Mouse (Mus musculus): ENCODE measurements around the gene Fchsd2. TPM values are rescaled to one million over a fixed set of nuclear protein-coding genes. Genes with fewer than 3 reads are reported as not detected.
"Not testable (repeated sequence)": the region's sequence is repeated elsewhere in the genome, so short reads cannot be mapped to it uniquely, and the experiment has no call there.

The Fchsd2 gene
- total RNA-seq, 2 experiments from 2014 or later = 62.2 to 66.4 TPM

DNA sequence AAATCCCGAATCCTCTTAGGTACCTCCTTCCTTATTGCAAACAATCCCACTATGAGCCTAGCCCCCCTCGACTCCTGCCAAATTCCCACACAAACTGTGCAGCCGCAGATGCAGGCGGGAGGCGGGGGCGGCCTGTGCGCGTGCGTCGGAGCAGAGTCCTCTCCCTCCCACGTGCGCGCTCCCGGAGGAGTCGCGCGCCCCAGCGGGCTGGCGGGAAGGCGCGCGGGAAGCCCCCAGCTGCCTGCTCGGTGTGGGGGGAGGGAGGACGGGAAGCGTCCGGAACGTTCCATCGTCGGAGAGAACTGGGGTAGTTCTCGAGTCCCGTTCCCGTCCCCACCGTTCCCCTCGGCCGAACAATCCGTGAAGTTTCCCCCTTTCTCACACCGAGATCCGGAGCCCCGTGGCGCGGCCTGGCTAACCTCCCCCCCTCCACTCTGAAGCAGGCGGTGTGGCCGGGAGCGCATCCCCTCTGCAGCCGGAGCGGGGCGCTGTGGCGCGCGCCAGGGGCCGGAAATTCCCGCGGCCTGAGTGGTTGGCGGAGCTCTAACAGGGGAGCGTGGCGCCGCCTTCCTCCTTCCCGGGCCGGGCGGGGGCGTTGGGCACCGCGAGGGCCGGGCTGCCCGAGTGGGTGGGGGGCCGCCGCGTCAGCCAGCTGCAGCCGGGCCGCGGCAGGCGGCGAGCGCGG, 15.4 kb downstream of the Fchsd2 start:
- intact Hi-C loops (cut with DNase I) = loop anchor here (5.0 kb wide), 1 partner anchor 124 kb away; no protein-coding TSS in a partner anchor
- peak; percentile 96 to 98 for DNase-seq (ENCODE audit: extremely low spot score in 1 of 2, low spot score in 2 of 2)

DNA sequence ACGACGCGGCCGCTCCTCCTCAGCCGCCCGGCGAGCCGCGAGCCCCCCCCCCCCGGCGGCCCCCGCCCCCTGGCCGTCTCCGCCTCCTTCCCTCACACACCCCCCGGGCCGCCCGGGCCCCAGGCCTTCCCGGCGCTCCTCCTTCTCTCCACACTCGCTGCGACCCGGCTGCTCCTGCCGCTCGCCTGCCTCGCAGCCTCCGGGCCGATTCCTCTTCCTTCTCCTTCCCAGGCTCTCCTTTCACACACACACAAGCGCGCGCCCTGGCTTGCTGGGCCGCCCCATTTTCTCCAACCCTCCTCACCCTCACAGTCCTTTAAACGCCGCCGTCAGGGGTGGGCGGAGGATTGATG, 16.0 kb downstream of the Fchsd2 start:
- intact Hi-C loops (cut with DNase I) = loop anchor here (5.0 kb wide), 1 partner anchor 124 kb away; no protein-coding TSS in a partner anchor
- peak in 1 of 2 experiments; percentile 68 for DNase-seq (ENCODE audit: extremely low spot score in 1 of 2, low spot score in 2 of 2)

DNA sequence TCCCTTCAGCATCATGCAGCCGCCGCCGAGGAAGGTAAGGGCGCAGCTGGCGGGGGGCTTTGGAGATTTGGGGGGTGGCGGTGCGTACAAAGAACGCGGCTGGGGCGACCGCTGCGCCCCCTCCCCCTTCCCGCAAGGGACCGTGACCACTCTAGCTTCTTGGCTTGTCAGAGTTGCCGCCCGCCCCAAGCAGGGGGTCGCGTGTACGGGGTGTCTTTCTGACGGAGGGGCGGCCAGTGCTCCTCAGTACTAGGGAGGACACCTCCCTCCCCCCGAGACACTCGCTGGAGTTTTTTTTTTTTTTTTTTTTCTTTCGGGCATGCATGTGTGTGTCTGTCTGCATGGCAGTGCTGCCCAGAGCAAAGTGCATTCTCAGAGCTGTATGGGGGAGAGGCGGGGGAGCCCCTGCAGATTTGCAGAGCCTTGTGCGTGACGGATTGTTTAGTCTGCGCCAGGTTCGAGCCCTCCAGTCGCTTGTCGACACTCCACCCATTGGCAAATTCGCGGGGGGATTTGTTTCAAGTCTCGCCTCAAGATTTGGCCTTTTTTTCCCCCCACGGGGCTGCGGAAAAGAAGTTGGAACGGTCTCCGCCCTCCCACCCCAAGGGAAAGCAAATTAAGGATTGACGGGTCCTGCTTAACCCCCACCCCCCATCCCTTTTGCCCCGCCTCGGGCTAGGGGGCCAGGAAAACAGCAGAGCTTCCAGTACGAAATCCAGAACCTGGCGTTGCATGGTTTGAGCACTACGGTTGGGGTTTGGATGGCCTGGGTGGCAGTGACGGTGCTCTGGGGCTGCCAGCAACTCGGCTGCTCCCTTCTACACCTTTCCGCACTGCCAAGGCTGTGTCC, 16.6 kb downstream of the Fchsd2 start:
- intact Hi-C loops (cut with DNase I) = loop anchor here (5.0 kb wide), 1 partner anchor 123 kb away; no protein-coding TSS in a partner anchor
- peak in 1 of 2 experiments; percentile 57 for DNase-seq (ENCODE audit: extremely low spot score in 1 of 2, low spot score in 2 of 2)

DNA sequence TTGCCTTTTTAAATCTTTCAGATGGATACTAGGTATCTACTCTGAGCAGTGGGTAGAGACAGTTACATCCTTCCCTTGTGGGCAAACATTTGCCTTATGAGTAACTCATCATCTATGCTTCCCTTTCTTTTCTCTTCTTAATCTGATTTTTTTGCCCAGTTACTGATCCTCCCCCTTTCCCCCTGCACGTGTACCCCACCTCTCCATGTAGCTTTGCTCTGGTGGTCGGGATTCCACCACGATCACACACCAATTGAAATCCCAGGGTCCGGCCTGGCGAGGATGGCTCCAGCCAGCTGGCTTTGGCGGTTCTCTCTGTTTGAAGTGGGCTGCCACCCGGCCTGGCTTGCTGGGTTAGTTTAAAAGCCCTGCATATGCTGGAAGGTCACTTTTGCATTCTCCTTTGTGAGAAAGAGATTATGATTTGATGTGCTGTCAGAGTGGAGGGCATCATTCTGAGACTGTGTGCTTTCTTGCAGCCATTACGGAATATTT, 17.2 kb downstream of the Fchsd2 start:
- no peak for DNase-seq (ENCODE audit: extremely low spot score in 1 of 2, low spot score in 2 of 2)
- intact Hi-C loops (cut with DNase I) = loop anchor here (5.0 kb wide), 1 partner anchor 122 kb away; no protein-coding TSS in a partner anchor

DNA sequence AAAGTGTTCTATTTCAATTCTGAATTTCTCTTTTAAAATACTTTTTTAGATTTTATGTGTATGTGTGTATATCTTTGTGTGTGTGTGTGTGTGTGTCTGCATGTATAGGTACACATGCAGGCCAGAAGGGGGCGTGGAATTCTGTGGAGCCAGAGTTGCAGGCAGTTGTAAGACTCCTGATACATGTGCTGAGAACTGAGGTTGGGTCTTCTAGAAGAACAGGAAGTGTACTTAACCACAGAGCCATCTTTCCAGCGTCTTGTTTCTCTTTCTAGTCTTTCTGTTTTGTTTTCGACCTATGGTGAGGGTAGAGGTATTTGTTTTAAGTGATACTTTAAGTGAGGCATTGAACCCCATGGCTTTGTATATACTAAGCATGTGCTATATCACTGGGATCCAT, 20.7 kb downstream of the Fchsd2 start:
- intact Hi-C loops (cut with DNase I) = no loop called here
- no peak for DNase-seq (ENCODE audit: extremely low spot score in 1 of 2, low spot score in 2 of 2)

DNA sequence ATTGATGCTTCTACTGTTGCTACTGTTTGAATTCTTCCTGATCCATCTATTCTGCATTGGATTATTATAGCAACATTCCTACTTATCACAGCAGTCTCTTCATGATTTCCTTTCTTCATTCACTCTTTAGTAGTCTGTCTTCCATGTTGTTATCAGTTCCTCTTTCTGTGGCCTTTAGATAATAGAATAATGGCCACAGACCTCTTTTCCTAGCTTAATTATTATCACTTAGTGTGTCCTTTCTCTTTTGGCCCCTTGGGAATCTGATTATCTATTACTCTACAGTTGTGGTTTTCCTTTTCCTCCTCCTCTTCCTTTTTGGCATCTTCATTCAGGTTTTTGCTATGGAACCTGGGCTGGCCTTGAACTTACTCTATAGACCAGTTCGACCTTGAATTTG, 21.7 kb downstream of the Fchsd2 start:
- intact Hi-C loops (cut with DNase I) = no loop called here

DNA sequence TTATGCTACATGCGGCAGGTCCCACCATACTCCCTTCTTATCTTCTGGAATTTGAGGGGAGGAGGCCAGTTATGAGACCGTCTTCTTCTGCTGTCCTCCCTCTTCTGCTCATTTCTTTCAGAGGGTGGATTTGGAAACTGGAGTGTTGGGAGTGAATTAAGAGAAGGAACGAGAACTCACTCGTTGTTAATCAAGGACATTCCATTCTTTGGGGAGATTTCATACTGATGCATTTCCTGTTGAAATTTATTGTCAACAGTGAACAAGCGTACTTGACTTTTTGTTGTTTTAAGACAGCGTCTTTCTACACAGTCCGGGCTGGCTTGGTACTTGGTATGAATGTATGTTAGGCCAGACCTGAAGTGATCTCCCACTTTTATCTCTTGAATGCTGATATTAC, 26.7 kb downstream of the Fchsd2 start:
- intact Hi-C loops (cut with DNase I) = no loop called here
- no peak for DNase-seq (ENCODE audit: extremely low spot score in 1 of 2, low spot score in 2 of 2)

More for the DNA sequence above, 21.7 kb downstream of the Fchsd2 start:
- no peak for DNase-seq (ENCODE audit: extremely low spot score in 1 of 2, low spot score in 2 of 2)

DNA sequence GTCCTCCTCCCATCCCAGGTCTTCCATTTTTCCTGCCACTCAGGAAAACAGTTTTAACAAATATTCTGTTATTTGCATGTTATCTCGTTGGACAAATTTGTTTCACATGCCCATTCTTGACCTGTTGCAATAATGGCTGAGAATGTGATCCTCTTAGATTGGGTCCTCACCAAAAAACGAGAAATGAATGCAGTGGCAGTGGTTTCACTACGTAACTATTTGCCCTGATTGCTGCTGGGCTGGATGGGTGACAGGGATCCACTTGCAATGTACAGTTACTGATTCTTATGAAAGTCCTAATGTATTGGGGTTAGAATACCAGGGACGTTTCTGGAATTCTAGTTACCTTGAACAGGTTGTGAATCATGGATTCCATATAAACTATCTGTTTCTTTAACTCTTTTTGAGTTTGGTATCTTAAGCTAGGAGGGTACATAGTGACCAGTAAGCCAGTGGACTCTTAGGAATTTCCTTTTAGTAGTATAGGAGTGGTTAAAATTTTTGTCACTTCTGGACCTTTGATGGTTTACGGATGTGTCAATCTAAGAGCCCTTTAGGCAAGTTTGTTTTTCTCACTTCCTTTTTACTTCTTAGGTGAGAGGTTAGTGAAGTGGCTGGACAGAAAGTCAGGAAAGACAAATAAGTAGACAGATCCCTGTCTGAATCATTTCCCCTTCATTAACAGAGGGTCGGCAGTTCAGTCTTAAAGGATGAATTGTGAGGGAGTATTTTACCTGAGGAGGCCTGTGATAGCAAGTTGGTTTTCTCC, 31.1 kb downstream of the Fchsd2 start:
- intact Hi-C loops (cut with DNase I) = no loop called here
- DNase-seq (ENCODE audit: extremely low spot score in 1 of 2, low spot score in 2 of 2) = no peak

DNA sequence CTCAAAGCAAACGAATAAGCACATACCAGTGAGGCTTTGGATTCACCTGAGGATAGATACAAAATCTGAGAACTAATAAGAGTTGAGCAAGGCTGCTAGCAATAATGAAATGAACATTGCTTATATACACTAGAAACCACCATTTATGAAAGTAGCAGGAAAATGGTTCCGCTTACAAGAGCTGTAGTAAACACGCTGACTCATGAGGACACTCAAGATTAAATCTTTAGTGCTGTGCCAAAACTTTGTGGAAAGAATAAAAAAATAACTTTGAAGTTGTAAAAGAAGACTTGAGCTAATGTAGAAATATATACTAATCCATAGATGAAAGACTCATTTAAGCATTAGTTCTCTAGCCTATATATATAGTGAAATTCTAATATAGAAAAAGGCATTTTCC, 35.1 kb downstream of the Fchsd2 start:
- no peak for DNase-seq (ENCODE audit: extremely low spot score in 1 of 2, low spot score in 2 of 2)
- intact Hi-C loops (cut with DNase I) = no loop called here

DNA sequence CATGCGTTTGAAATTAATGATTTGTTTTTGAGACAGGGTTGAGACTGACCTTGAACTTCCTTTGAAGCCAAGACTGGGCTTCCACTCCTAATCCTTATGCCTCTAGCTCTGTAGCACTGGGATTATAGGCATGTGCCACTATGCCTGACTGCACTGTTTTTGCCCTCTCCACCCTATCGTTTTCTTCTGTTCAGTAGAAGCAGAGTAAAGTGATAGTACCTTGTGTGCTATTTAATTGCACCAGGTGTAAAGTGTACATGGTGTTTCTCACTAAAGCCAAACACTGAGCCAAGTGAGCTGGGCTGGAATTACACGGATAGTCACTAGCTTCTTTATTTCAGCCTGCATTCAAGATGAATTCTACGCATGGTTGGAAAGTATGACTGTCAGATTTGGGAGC, 35.9 kb downstream of the Fchsd2 start:
- no peak for DNase-seq (ENCODE audit: extremely low spot score in 1 of 2, low spot score in 2 of 2)
- intact Hi-C loops (cut with DNase I) = no loop called here

DNA sequence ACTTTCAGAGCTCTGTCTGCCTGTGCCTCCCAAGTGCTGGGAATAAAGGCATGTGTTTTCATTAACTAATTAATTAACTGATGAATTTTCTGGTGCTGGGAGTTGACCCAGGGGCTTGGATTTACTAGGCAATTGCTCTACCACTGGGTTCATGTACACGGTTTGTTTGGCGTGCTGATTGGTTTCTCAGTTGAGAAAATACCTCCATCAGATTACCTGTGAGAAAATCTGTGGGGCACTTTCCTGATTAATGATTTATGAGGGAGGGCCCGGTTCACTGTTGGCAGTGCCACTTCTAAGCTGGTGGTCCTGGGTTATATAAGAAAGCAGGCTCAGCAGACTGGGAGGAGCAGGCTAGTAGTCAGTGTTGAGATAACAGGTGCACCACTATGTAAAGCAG, 38.0 kb downstream of the Fchsd2 start:
- no peak for DNase-seq (ENCODE audit: extremely low spot score in 1 of 2, low spot score in 2 of 2)
- intact Hi-C loops (cut with DNase I) = no loop called here

DNA sequence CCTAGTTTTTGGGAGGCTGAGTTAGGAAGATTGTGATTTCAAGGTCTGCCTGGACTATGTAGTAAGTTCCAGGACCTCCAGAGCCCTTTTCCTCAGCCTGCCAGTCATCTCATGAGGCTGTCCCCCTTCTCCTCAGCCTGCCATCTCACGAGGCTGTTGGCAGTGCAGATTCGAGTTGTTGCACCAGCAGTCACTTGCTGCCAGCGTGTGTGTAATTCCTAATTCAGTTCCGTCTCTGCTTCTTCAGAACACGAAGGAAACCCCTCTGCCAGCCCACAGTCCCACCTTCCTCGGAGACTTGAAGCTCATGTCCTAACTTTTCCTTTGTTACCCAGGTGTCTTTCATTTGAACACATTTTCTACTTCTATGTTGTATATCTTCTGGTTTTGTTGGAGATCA, 38.6 kb downstream of the Fchsd2 start:
- intact Hi-C loops (cut with DNase I) = no loop called here
- no peak for DNase-seq (ENCODE audit: extremely low spot score in 1 of 2, low spot score in 2 of 2)

DNA sequence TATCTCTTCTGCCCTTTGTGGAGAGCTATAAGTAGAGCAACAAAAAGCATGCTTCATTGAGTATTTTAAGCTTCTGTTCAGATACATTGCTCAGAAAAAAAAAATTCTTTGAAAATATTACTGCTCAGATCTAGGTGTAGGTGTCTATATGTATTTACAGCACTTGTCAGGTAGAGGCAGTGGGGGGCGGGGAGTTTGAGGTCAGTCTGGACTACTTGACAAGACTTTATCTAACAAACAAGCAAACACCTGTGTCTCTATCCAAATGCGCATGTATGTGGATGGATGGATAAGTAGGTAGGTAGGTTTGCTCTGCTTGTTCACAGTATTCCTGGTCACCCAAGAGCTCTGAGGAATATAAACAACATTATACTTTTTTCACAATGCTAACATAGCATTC, 40.9 kb downstream of the Fchsd2 start:
- intact Hi-C loops (cut with DNase I) = no loop called here
- DNase-seq (ENCODE audit: extremely low spot score in 1 of 2, low spot score in 2 of 2) = no peak

DNA sequence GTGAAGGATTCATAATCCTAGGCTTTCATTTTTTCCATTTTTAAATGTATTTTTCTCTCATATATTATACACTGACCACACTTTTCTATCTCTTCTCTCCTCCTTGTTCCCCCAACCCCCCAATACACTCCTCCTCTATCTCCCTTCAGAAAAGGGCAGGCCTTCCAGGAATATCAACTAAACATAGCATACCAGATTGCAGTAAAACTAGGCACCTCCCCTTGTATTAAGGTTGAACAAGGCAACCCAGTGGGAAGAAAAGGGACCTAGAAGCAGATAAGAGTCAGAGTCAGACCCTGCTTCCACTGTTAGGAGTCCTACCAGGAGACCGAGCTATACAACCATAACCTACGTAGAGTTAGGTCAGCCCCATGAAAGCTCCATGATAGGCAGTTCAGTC, 41.5 kb downstream of the Fchsd2 start:
- intact Hi-C loops (cut with DNase I) = no loop called here
- no peak for DNase-seq (ENCODE audit: extremely low spot score in 1 of 2, low spot score in 2 of 2)

DNA sequence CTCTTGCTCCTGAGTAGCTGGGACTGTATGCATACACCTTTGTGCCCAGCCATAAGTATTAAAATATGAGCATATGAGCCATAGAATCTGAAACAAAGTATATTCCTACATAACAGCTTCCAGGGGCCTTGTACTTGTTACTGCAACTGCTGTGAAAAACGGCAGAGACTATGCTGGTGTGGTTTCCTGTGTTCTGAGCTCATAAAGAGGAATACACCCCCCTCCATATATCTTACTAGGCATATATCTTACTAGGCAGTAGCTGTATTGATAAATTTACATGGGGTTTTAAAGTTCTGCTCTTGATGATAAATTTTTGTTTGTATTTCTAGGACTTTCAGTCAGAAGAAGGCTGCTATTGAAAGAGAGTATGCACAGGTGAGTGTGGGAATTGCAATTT, 46.2 kb downstream of the Fchsd2 start:
- intact Hi-C loops (cut with DNase I) = no loop called here
- DNase-seq (ENCODE audit: extremely low spot score in 1 of 2, low spot score in 2 of 2) = no peak

DNA sequence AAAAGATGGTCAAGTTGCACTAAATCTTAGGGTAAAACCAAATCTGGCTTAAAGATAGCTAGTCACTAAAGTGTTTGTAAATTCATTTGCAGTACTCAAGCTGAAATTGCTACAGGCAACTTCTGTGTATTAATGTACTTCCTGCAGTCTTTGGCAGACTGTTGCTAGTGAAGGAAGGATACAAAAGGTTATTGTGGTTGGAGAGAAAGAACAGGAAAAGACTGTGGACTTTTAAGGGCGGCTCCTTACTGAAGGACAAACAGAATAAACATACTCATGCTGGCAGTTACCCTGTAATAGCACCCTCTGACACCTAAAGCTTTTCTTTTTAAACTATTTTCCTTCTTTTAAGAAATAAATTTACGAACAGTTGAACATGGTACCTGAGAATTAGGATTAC, 50.2 kb downstream of the Fchsd2 start:
- intact Hi-C loops (cut with DNase I) = no loop called here
- no peak for DNase-seq (ENCODE audit: extremely low spot score in 1 of 2, low spot score in 2 of 2)

DNA sequence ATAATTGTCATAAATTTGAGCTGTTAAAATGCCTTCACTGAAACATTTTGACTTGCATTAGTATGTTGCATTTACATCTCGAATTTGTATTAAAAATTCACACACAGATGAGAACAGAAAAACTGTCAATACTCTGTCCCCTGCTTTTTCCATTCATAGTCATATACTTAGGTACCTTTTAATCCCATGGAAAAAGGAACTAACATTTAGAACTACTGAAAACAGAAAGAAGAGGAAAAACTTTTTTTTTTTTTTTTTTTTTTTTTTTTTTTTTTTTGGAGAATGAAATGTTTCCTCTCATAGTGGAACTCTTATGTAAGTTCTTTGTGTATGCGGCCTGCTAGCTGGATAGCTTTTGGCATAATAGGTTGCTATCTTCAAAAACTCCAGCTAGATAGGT, 51.6 kb downstream of the Fchsd2 start:
- DNase-seq (ENCODE audit: extremely low spot score in 1 of 2, low spot score in 2 of 2) = no peak
- intact Hi-C loops (cut with DNase I) = no loop called here

DNA sequence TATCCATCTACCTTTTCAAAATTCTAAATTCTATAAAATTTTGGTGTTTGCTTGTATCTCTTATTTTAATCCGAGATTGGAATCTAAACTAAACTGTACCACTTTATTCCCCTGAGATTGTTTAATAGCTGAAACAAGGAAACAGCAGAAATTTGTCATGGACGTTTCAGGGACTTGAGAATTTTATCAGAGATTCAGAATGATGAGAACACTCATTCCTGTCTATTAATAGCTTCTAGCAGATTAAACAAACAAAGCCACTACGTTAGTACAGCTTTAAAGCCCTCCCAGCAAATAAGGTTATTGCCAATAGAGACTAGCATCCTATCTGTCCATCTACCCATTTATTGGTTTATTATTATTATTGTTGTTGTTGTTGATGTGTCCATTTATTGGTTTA, 56.4 kb downstream of the Fchsd2 start:
- intact Hi-C loops (cut with DNase I) = no loop called here
- no peak for DNase-seq (ENCODE audit: extremely low spot score in 1 of 2, low spot score in 2 of 2)

DNA sequence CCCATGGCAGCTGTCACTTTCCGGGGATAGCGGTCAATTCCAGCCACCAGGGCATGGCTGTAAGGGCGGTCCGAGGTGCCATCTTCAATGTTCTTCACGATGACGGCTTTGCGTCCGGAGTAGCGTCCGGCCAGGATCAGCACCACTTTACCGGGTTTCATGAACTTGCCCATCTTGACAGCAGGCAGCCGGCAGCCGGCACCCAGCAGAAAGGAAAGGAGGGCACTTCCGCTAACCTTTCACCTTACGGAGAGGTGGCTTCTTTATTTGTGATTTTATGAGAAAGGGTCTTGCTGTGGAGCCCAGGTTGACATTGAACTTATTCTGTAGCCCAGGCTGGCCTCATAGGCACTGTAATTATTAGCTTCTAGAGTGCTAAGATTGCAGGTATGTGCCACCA, 62.2 kb downstream of the Fchsd2 start:
- DNase-seq (ENCODE audit: extremely low spot score in 1 of 2, low spot score in 2 of 2); intact Hi-C loops (cut with DNase I): not testable (repeated sequence)
